Mouse (Mus musculus): ENCODE data around the gene Gm38392.

Gm38392 gene

GRCm38 (mm10) chr3:88235616-88236015 lies 51.4 kb downstream of the Gm38392 start:
- no peak for DNase-seq (ENCODE audit: low spot score)

GRCm38 (mm10) chr3:88235216-88235615 lies 51.8 kb downstream of the Gm38392 start:
- no peak for DNase-seq (ENCODE audit: low spot score)

- DNase-seq (ENCODE audit: low spot score), result no peak
Measured at GRCm38 (mm10) chr3:88234041-88234440, 53.0 kb downstream of the Gm38392 start.

- DNase-seq (ENCODE audit: low spot score), result no peak
Measured at GRCm38 (mm10) chr3:88232851-88233649, 54.0 kb downstream of the Gm38392 start.

- DNase-seq (ENCODE audit: low spot score), result no peak
Measured at GRCm38 (mm10) chr3:88232301-88232702, 54.7 kb downstream of the Gm38392 start.

- DNase-seq (ENCODE audit: low spot score), result no peak
Measured at GRCm38 (mm10) chr3:88231061-88231641, 55.9 kb downstream of the Gm38392 start.

- DNase-seq (ENCODE audit: low spot score), result no peak
Measured at GRCm38 (mm10) chr3:88230262-88231047, 56.6 kb downstream of the Gm38392 start.

GRCm38 (mm10) chr3:88229526-88229925 lies 57.5 kb downstream of the Gm38392 start:
- no peak for DNase-seq (ENCODE audit: low spot score)

- no peak for DNase-seq (ENCODE audit: low spot score)
Measured at GRCm38 (mm10) chr3:88228906-88229305, 58.1 kb downstream of the Gm38392 start.

GRCm38 (mm10) chr3:88227976-88228375 lies 59.0 kb downstream of the Gm38392 start:
- DNase-seq (ENCODE audit: low spot score), result no peak

GRCm38 (mm10) chr3:88227260-88227659 lies 59.8 kb downstream of the Gm38392 start:
- no peak for DNase-seq (ENCODE audit: low spot score)

- no peak for DNase-seq (ENCODE audit: low spot score)
Measured at GRCm38 (mm10) chr3:88226101-88226845, 60.7 kb downstream of the Gm38392 start.

GRCm38 (mm10) chr3:88224929-88225328 lies 62.1 kb downstream of the Gm38392 start:
- no peak for DNase-seq (ENCODE audit: low spot score)

- DNase-seq (ENCODE audit: low spot score), result no peak
Measured at GRCm38 (mm10) chr3:88222446-88222845, 64.6 kb downstream of the Gm38392 start.

GRCm38 (mm10) chr3:88221519-88222390 lies 65.3 kb downstream of the Gm38392 start:
- DNase-seq (ENCODE audit: low spot score), result no peak

- no peak for DNase-seq (ENCODE audit: low spot score)
Measured at GRCm38 (mm10) chr3:88220842-88221241, 66.2 kb downstream of the Gm38392 start.

- DNase-seq (ENCODE audit: low spot score), result no peak
Measured at GRCm38 (mm10) chr3:88219940-88220339, 67.1 kb downstream of the Gm38392 start.

GRCm38 (mm10) chr3:88217679-88218078 lies 69.3 kb downstream of the Gm38392 start:
- no peak for DNase-seq (ENCODE audit: low spot score)

GRCm38 (mm10) chr3:88216534-88217326 lies 70.3 kb downstream of the Gm38392 start:
- no peak for DNase-seq (ENCODE audit: low spot score)

- no peak for DNase-seq (ENCODE audit: low spot score)
Measured at GRCm38 (mm10) chr3:88216116-88216515, 70.9 kb downstream of the Gm38392 start.
